Mouse (Mus musculus): ENCODE measurements around the gene Rptor. TPM values are rescaled to one million over a fixed set of nuclear protein-coding genes. Genes with fewer than 3 reads are reported as not detected.

Gene Rptor
- polyA plus RNA-seq, 1 experiment from 2014 or later, result 4.9 TPM

- no peak overlapping the region; the same call in 1 of the 2 replicates for H3K9ac ChIP-seq
- peaks cover 87% of the 10 kb centered on the region for H3K4me1 ChIP-seq (replicated peaks)
- H3K4me3 ChIP-seq (replicated peaks), result no peak overlapping the region; the same call in 1 of the 2 replicates
- WGBS (ENCODE audit: insufficient replicate concordance), result 52% methylated on average over 8 of the region's 8 CpGs
- H3K4me2 ChIP-seq, result peak overlapping the region; percentile 41
- ATAC-seq (ENCODE audit: low read depth) (no peak), DNase-seq (no peak)
- peaks cover 64% of the 10 kb centered on the region for H3K27me3 ChIP-seq
- H3K9me3 ChIP-seq (replicated peaks), result no peaks in the 10 kb centered on the region
- no peaks in the 10 kb centered on the region for H3K36me3 ChIP-seq
- peak overlapping the region; percentile 76 for H3K27ac ChIP-seq
These were observed 336.5 kb downstream of the Rptor start for GRCm38 (mm10) chr11:119939073-119939710.

DNA sequence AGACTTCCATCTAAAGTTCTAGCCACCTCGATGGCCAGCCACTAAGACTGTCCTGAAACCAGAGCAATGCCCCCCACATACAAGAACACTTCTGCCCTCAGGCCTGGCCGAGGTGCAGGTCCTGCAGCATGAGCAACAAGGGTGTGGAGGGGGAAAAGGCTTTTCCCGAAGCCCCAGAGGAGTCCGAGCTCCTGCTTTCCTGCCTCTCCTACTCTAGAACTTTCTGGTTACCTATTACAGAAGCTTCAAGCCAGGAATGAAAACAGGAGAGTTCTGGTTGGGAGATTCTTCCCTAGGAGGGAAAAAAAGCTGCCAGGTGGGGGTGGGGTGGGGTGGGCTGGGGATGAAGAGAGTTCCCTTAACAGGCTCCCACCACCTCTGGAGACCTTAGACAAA lies 337.0 kb downstream of the Rptor start:
- no peak for DNase-seq
- H3K27me3 ChIP-seq, result peaks cover 69% of the 10 kb centered on the region
- peak overlapping the region; percentile 76 for H3K27ac ChIP-seq

GRCm38 (mm10) chr11:119940142-119940541 lies 337.4 kb downstream of the Rptor start:
- Histone ChIP-seq H3K4me2 (no peak overlapping the region), H3K4me1 (replicated peaks) (peaks cover 92% of the 10 kb centered on the region), H3K9me3 (replicated peaks) (no peaks in the 10 kb centered on the region), H3K4me3 (replicated peaks) (no peak overlapping the region), H3K27ac (no peak overlapping the region), H3K36me3 (no peaks in the 10 kb centered on the region), H3K27me3 (peaks cover 74% of the 10 kb centered on the region), H3K9ac (no peak overlapping the region)
- ATAC-seq (ENCODE audit: low read depth) (no peak), DNase-seq (no peak)
- WGBS (ENCODE audit: insufficient replicate concordance), result 64% methylated on average over 11 of the region's 11 CpGs

More for the DNA sequence above, 337.0 kb downstream of the Rptor start:
- Histone ChIP-seq H3K4me1 (replicated peaks) (peaks cover 91% of the 10 kb centered on the region), H3K36me3 (no peaks in the 10 kb centered on the region), H3K9ac (no peak overlapping the region; the same call in 1 of the 2 replicates), H3K4me3 (replicated peaks) (no peak overlapping the region), H3K4me2 (0 out of 2 replicates have a peak overlapping the region, but pooled peaks have one; percentile 41), H3K9me3 (replicated peaks) (no peaks in the 10 kb centered on the region)
- ATAC-seq (ENCODE audit: low read depth), result no peak
- 46% methylated on average over 4 of the region's 4 CpGs for WGBS (ENCODE audit: insufficient replicate concordance)

- no peak overlapping the region; the same call in 1 of the 2 replicates for H3K9ac ChIP-seq
- WGBS (ENCODE audit: insufficient replicate concordance), result 15% methylated on average over 8 of the region's 8 CpGs
- no peaks in the 10 kb centered on the region for H3K9me3 ChIP-seq (replicated peaks)
- peak overlapping the region; percentile 69 for H3K4me3 ChIP-seq (replicated peaks)
- H3K4me2 ChIP-seq, result peak overlapping the region; percentile 94
- H3K27ac ChIP-seq, result no peak overlapping the region
- peaks cover 90% of the 10 kb centered on the region for H3K4me1 ChIP-seq (replicated peaks)
- ATAC-seq (ENCODE audit: low read depth) (no peak), DNase-seq (no peak)
- peaks cover 81% of the 10 kb centered on the region for H3K27me3 ChIP-seq
- H3K36me3 ChIP-seq, result no peaks in the 10 kb centered on the region
These were observed 339.1 kb downstream of the Rptor start for GRCm38 (mm10) chr11:119941794-119942193.

DNA sequence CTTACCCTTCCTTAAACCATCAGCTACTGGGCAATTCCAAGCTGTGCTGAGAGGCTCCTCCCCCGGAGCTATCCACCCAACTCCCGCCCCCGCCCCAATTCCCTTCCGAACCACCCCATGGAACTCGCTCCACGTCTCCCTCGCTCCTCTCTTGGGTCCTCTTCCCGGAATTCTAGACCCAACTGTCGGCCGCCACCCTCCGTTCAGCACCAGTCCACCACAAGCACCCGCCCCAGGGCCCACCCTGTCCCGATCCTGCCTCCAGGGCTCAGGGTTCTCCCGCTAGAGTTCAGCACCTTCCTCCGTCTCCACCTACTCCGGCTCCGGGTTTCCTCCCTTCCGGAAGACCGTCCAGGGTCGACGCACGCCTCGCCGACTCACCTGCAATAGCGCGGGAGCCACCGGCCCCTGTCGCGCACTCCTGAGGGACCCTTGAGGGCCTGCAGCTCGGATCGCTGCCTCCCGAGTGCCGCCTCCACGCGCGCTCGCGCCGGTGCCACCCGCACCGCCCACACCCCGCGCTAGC lies 339.6 kb downstream of the Rptor start:
- peak overlapping the region; percentile 69 for H3K4me3 ChIP-seq (replicated peaks)
- H3K9ac ChIP-seq, result peak overlapping the region; percentile 65
- 1% methylated on average over 42 of the region's 43 CpGs for WGBS (ENCODE audit: insufficient replicate concordance)
- H3K4me1 ChIP-seq (replicated peaks), result peaks cover 88% of the 10 kb centered on the region
- peak overlapping the region; percentile 63 for H3K27ac ChIP-seq
- no peaks in the 10 kb centered on the region for H3K9me3 ChIP-seq (replicated peaks)
- peaks cover 80% of the 10 kb centered on the region for H3K27me3 ChIP-seq
- no peaks in the 10 kb centered on the region for H3K36me3 ChIP-seq
- ATAC-seq (ENCODE audit: low read depth), result peak; percentile 24
- DNase-seq, result no peak
- peak overlapping the region; percentile 94 for H3K4me2 ChIP-seq

GRCm38 (mm10) chr11:119942727-119943427 lies 340.2 kb downstream of the Rptor start, which contains the start of gene Baiap2:
Gene Baiap2, plus strand, starts transcription at chr11:119942763.
- Histone ChIP-seq H3K9me3 (replicated peaks) (no peaks in the 10 kb centered on the region), H3K27ac (peak within 1 kb of the TSS; percentile 63), H3K27me3 (peaks cover 74% of the 10 kb centered on the region), H3K4me1 (replicated peaks) (peaks cover 84% of the 10 kb centered on the region), H3K9ac (peak within 1 kb of the TSS; percentile 71), H3K4me3 (replicated peaks) (peak within 1 kb of the TSS; percentile 69), H3K36me3 (no peaks in the 10 kb centered on the region), H3K4me2 (peak within 1 kb of the TSS; percentile 94)
- peak; percentile 91 for ATAC-seq (ENCODE audit: low read depth)
- under 1% methylated on average over 79 of the region's 79 CpGs for WGBS (ENCODE audit: insufficient replicate concordance)
- DNase-seq, result peak; percentile 96

GRCm38 (mm10) chr11:119943428-119943988 lies 340.8 kb downstream of the Rptor start:
- H3K4me1 ChIP-seq (replicated peaks), result peaks cover 84% of the 10 kb centered on the region

DNA sequence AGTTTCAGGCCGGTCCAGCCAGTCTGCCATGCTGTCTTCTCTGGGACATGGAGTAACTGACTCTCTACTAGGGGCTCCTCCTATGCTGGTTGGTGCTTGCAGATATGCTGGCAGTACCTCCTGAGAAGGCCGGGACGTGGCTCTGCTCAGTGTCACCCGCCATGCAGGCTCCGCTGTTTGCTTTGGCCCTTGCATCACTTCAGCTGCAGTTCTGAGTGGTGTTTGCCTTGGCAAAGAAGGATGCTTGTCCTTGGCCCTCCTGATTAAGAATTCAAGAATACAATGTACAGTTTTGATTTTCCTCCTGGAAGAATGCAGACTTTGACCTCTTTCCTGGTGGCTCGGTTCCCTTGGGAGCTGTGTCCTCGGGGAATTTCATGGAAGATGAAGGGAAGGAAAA lies 342.6 kb downstream of the Rptor start:
- peak overlapping the region; percentile 94 for H3K4me2 ChIP-seq
- peaks cover 74% of the 10 kb centered on the region for H3K4me1 ChIP-seq (replicated peaks)
- H3K36me3 ChIP-seq, result no peaks in the 10 kb centered on the region
- no peak for ATAC-seq (ENCODE audit: low read depth)
- no peak for DNase-seq
- no peak overlapping the region for H3K4me3 ChIP-seq (replicated peaks)
- no peak overlapping the region for H3K27ac ChIP-seq
- H3K9me3 ChIP-seq (replicated peaks), result no peaks in the 10 kb centered on the region
- H3K9ac ChIP-seq, result no peak overlapping the region
- WGBS (ENCODE audit: insufficient replicate concordance), result 68% methylated on average over 7 of the region's 7 CpGs
- peaks cover 51% of the 10 kb centered on the region for H3K27me3 ChIP-seq

More at GRCm38 (mm10) chr11:119943428-119943988, 340.8 kb downstream of the Rptor start:
- no peak for DNase-seq
- peak overlapping the region; percentile 50 for H3K27ac ChIP-seq
- H3K4me2 ChIP-seq, result peak overlapping the region; percentile 94
- 3% methylated on average over 32 of the region's 32 CpGs for WGBS (ENCODE audit: insufficient replicate concordance)
- peak overlapping the region; percentile 69 for H3K4me3 ChIP-seq (replicated peaks)
- no peaks in the 10 kb centered on the region for H3K9me3 ChIP-seq (replicated peaks)
- no peaks in the 10 kb centered on the region for H3K36me3 ChIP-seq
- ATAC-seq (ENCODE audit: low read depth), result no peak
- H3K27me3 ChIP-seq, result peaks cover 68% of the 10 kb centered on the region
- H3K9ac ChIP-seq, result peak overlapping the region; percentile 71

DNA sequence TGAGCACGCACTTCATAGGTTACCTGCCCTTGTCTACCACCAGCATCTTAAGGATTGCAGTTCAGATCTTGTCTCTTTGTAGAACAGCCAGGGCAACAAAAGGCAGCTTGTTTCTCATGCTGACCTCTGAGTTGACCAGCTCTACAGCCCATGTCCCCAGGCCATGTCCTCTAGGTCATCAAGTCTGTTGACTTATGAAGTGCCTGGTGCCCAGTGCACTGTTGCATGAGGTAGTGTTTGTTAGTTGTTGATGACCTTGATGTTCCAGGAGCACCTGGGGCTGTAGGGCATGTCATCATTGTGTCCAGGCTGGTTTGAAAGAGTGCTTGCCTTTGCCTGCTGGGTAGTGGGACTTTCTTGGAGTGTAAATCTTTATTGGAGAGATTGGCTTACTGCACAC lies 344.7 kb downstream of the Rptor start:
- 89% methylated on average over 1 of the region's 1 CpGs for WGBS (ENCODE audit: insufficient replicate concordance)
- Histone ChIP-seq H3K4me3 (replicated peaks) (no peak overlapping the region), H3K9me3 (replicated peaks) (no peaks in the 10 kb centered on the region), H3K4me1 (replicated peaks) (peaks cover 69% of the 10 kb centered on the region), H3K36me3 (no peaks in the 10 kb centered on the region), H3K27ac (peak overlapping the region; percentile 40; the same call in 1 of the 2 replicates), H3K27me3 (peaks cover 32% of the 10 kb centered on the region), H3K9ac (no peak overlapping the region), H3K4me2 (no peak overlapping the region)
- ATAC-seq (ENCODE audit: low read depth), result no peak; the same call in 1 of the 2 replicates
- no peak for DNase-seq

DNA sequence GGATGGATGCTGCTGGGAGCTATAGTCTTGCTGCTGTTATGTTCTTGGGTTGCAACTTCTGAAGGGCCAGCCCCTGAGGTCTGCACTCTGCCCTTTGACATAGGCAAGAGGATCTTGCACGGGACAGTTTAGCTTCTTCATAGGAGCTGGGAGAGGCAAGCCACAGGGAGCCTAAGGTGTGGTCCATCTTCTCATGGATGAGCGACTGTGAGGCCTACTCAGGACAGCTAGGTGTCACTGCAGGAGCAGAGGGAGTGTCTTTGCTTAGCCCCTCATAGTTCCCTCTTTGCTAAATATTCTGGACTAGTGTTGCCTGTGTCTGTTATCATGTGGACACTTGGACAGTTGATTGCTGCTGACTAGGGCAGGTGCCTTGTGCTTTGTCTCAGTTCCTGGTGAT lies 345.2 kb downstream of the Rptor start:
- Histone ChIP-seq H3K4me1 (replicated peaks) (peaks cover 71% of the 10 kb centered on the region), H3K9ac (no peak overlapping the region)

GRCm38 (mm10) chr11:119948305-119948704 lies 345.6 kb downstream of the Rptor start:
- Histone ChIP-seq H3K4me3 (replicated peaks) (no peak overlapping the region), H3K9me3 (replicated peaks) (no peaks in the 10 kb centered on the region), H3K4me1 (replicated peaks) (peaks cover 71% of the 10 kb centered on the region), H3K4me2 (no peak overlapping the region), H3K36me3 (no peaks in the 10 kb centered on the region), H3K27me3 (peaks cover 26% of the 10 kb centered on the region), H3K27ac (no peak overlapping the region; the same call in 1 of the 2 replicates), H3K9ac (peak overlapping the region; percentile 15; the same call in 1 of the 2 replicates)
- ATAC-seq (ENCODE audit: low read depth) (no peak), DNase-seq (no peak)
- WGBS (ENCODE audit: insufficient replicate concordance), result 55% methylated on average over 4 of the region's 4 CpGs

More for the DNA sequence above, 345.2 kb downstream of the Rptor start:
- H3K27ac ChIP-seq, result peak overlapping the region; percentile 40
- no peak overlapping the region for H3K4me3 ChIP-seq (replicated peaks)
- no peaks in the 10 kb centered on the region for H3K36me3 ChIP-seq
- H3K4me2 ChIP-seq, result no peak overlapping the region
- WGBS (ENCODE audit: insufficient replicate concordance), result 30% methylated on average over 2 of the region's 2 CpGs
- H3K9me3 ChIP-seq (replicated peaks), result no peaks in the 10 kb centered on the region
- DNase-seq (no peak), ATAC-seq (ENCODE audit: low read depth) (no peak)
- H3K27me3 ChIP-seq, result peaks cover 30% of the 10 kb centered on the region

All from liver, embryonic 13.5 days (tissue).